Mouse (Mus musculus) G1E (cell line): ENCODE results near the gene Dnttip1. TPM values are rescaled to one million over a fixed set of nuclear protein-coding genes. Genes with fewer than 3 reads are reported as not detected.

Experiments used
- ATAC-seq: 2 replicates; pipeline ENCODE4 v1.8.0; 2016; ENCODE audit warnings: mild to moderate bottlenecking; ENCODE audit not compliant: insufficient number of reproducible peaks, poor library complexity, low FRiP score, severe bottlenecking; ENCODE audit errors: extremely low read depth
- DNase-seq: peaks from one replicate; pipeline ENCODE4 v3.0.0; 2012; ENCODE audit warnings: low spot score
- H3K27me3 ChIP-seq: 2 replicates; pipeline ENCODE4 v1.6.1; 2012; ENCODE audit warnings: mild to moderate bottlenecking, low read length, inconsistent platforms; ENCODE audit not compliant: insufficient read depth
- H3K36me3 ChIP-seq: replicated peaks from 2 replicates; pipeline ENCODE3; 2012; ENCODE audit warnings: mild to moderate bottlenecking, inconsistent platforms
- H3K4me1 ChIP-seq: 2 replicates; pipeline ENCODE4 v1.6.1; 2012; ENCODE audit warnings: low read depth, low read length, inconsistent platforms, mixed read lengths; ENCODE audit not compliant: insufficient read depth
- H3K4me3 ChIP-seq: 2 replicates; pipeline ENCODE4 v1.5.1; 2012; ENCODE audit warnings: low read depth, mild to moderate bottlenecking, inconsistent platforms, low read length, moderate library complexity, mixed read lengths
- H3K9me3 ChIP-seq: replicated peaks from 2 replicates; pipeline ENCODE4 v1.6.1; 2012; ENCODE audit warnings: inconsistent platforms
- CTCF ChIP-seq: IDR thresholded peaks from 2 replicates; pipeline ENCODE4 v1.5.1; 2012; ENCODE audit warnings: low read depth, low read length, inconsistent platforms, mixed read lengths
- GATA1 ChIP-seq: IDR thresholded peaks from 2 replicates; pipeline ENCODE4 v1.6.1; 2012; ENCODE audit warnings: borderline replicate concordance, low read length, inconsistent platforms, mixed read lengths
- GATA2 ChIP-seq: IDR thresholded peaks from 2 replicates; pipeline ENCODE4 v1.6.1; 2012; ENCODE audit warnings: low read depth, low read length, inconsistent platforms, borderline replicate concordance
- POLR2AphosphoS5 ChIP-seq: IDR thresholded peaks from 2 replicates; pipeline ENCODE4 v1.6.1; 2012; ENCODE audit warnings: low read depth, low read length, inconsistent platforms; ENCODE audit not compliant: insufficient replicate concordance
- TAL1 ChIP-seq: conservative IDR thresholded peaks from 2 replicates; pipeline ENCODE4 v1.6.1; 2012; ENCODE audit warnings: low read depth, low read length, inconsistent platforms, mixed read lengths
- polyA plus RNA-seq: library from polyadenylated mRNA; stranded (reverse); fragments of >175 nt; gene quantifications from 2 replicates; pipeline ENCODE4 v1.2.3, GENCODE M21; 2012
- total RNA-seq, 2 experiments: library from RNA; stranded (forward) in 1 of 2; stranded (reverse) in 1 of 2; fragments of 200-1000 nt in 1 of 2; fragments of >200 nt in 1 of 2; fragmentation: Nextera tagmentation in 1 of 2; gene quantifications; 2 replicates each; pipeline ENCODE4 v1.2.3; 2014 to 2017

Dnttip1 gene
- total and polyA plus RNA-seq, 3 experiments, result 23.8 to 122 (median 86.2) TPM

GRCm38 (mm10) chr2:164804533-164805331 lies 58.9 kb downstream of the Dnttip1 start, which contains the start of the genes Acot8 and Zswim3:
Gene Acot8 (minus strand): TSS chr2:164804882.
Gene Zswim3 (plus strand): TSS chr2:164805098.
- Histone ChIP-seq H3K4me3 (peak within 1 kb of the TSS; percentile 81), H3K27me3 (no peaks in the 10 kb centered on the region), H3K4me1 (peaks cover 34% of the 10 kb centered on the region), H3K36me3 (peaks cover 64% of the 10 kb centered on the region), H3K9me3 (no peaks in the 10 kb centered on the region)
- DNase-seq (peak; percentile 94), ATAC-seq (peak; percentile 95)
- TF ChIP-seq POLR2AphosphoS5, result peak; percentile 74; the same call in 1 of the 2 replicates
- no peak for TF ChIP-seq GATA2
- TF ChIP-seq GATA1, result no peak
- TF ChIP-seq CTCF, result no peak

- no peaks in the 10 kb centered on the region for H3K9me3 ChIP-seq
- H3K4me1 ChIP-seq, result peaks cover 34% of the 10 kb centered on the region
- peak overlapping the region; percentile 81 for H3K4me3 ChIP-seq
- H3K36me3 ChIP-seq, result peaks cover 64% of the 10 kb centered on the region
- ATAC-seq, result peak; percentile 32
- TF ChIP-seq TAL1, result no peak
- TF ChIP-seq POLR2AphosphoS5, result 0 out of 2 replicates have a peak, but pooled peaks have one; percentile 22
- H3K27me3 ChIP-seq, result no peaks in the 10 kb centered on the region
- DNase-seq, result peak; percentile 39
These were observed 59.5 kb downstream of the Dnttip1 start for GRCm38 (mm10) chr2:164805332-164805718.

- TF ChIP-seq POLR2AphosphoS5 (no peak), GATA1 (no peak), CTCF (no peak), GATA2 (no peak), TAL1 (no peak)
- peaks cover 34% of the 10 kb centered on the region for H3K4me1 ChIP-seq
These were observed 60.8 kb downstream of the Dnttip1 start for GRCm38 (mm10) chr2:164806614-164807013.

GRCm38 (mm10) chr2:164813557-164813956 lies 67.8 kb downstream of the Dnttip1 start:
- DNase-seq, result no peak
- H3K27me3 ChIP-seq, result no peaks in the 10 kb centered on the region
- no peaks in the 10 kb centered on the region for H3K9me3 ChIP-seq
- peaks cover 6% of the 10 kb centered on the region; the same call in 1 of the 2 replicates for H3K4me1 ChIP-seq
- no peak overlapping the region for H3K4me3 ChIP-seq
- no peak for TF ChIP-seq POLR2AphosphoS5
- TF ChIP-seq TAL1, result no peak
- TF ChIP-seq GATA2, result no peak
- no peak for TF ChIP-seq CTCF
- no peak for ATAC-seq
- peaks cover 73% of the 10 kb centered on the region for H3K36me3 ChIP-seq

More at GRCm38 (mm10) chr2:164806614-164807013, 60.8 kb downstream of the Dnttip1 start:
- Histone ChIP-seq H3K4me3 (no peak overlapping the region), H3K9me3 (no peaks in the 10 kb centered on the region), H3K36me3 (peaks cover 60% of the 10 kb centered on the region), H3K27me3 (no peaks in the 10 kb centered on the region)
- ATAC-seq, result no peak
- no peak for DNase-seq

GRCm38 (mm10) chr2:164815348-164815747 lies 69.6 kb downstream of the Dnttip1 start:
- H3K36me3 ChIP-seq, result peaks cover 70% of the 10 kb centered on the region
- H3K4me3 ChIP-seq, result no peak overlapping the region
- H3K4me1 ChIP-seq, result peaks cover 6% of the 10 kb centered on the region; the same call in 1 of the 2 replicates
- TF ChIP-seq TAL1 (no peak), GATA2 (no peak), CTCF (no peak), GATA1 (no peak), POLR2AphosphoS5 (no peak)
- no peak for ATAC-seq
- H3K27me3 ChIP-seq, result no peaks in the 10 kb centered on the region
- no peak for DNase-seq
- H3K9me3 ChIP-seq, result no peaks in the 10 kb centered on the region

- no peak for TF ChIP-seq POLR2AphosphoS5
- no peak for TF ChIP-seq TAL1
- no peak for TF ChIP-seq CTCF
- no peak for TF ChIP-seq GATA2
- Histone ChIP-seq H3K27me3 (no peaks in the 10 kb centered on the region), H3K36me3 (peaks cover 70% of the 10 kb centered on the region), H3K4me1 (peaks cover 6% of the 10 kb centered on the region; the same call in 1 of the 2 replicates), H3K4me3 (no peak overlapping the region), H3K9me3 (no peaks in the 10 kb centered on the region)
- DNase-seq (no peak), ATAC-seq (no peak)
These were observed 70.0 kb downstream of the Dnttip1 start for GRCm38 (mm10) chr2:164815821-164816220.

- H3K4me1 ChIP-seq, result peaks cover 13% of the 10 kb centered on the region
- H3K27me3 ChIP-seq, result no peaks in the 10 kb centered on the region
- H3K9me3 ChIP-seq, result no peaks in the 10 kb centered on the region
- no peak for ATAC-seq
- TF ChIP-seq TAL1 (no peak), POLR2AphosphoS5 (no peak), GATA2 (no peak), GATA1 (no peak)
- H3K4me3 ChIP-seq, result no peak overlapping the region
- peaks cover 74% of the 10 kb centered on the region for H3K36me3 ChIP-seq
- DNase-seq, result no peak
These were observed 71.4 kb downstream of the Dnttip1 start for GRCm38 (mm10) chr2:164817206-164817605.
